Mouse (Mus musculus) CD4-positive helper T cell, adult 2 months (primary cell): Measurements from ENCODE around the gene Apela.
"Not testable (repeated sequence)": the region's sequence is repeated elsewhere in the genome, so short reads cannot be mapped to it uniquely, and the experiment has no call there.

ENCODE experiments used
- DNase-seq: peaks from one replicate; pipeline ENCODE4 v3.0.0-alpha.2; 2012; ENCODE audit warnings: low read depth, missing footprints, low spot score

Apela gene

DNA sequence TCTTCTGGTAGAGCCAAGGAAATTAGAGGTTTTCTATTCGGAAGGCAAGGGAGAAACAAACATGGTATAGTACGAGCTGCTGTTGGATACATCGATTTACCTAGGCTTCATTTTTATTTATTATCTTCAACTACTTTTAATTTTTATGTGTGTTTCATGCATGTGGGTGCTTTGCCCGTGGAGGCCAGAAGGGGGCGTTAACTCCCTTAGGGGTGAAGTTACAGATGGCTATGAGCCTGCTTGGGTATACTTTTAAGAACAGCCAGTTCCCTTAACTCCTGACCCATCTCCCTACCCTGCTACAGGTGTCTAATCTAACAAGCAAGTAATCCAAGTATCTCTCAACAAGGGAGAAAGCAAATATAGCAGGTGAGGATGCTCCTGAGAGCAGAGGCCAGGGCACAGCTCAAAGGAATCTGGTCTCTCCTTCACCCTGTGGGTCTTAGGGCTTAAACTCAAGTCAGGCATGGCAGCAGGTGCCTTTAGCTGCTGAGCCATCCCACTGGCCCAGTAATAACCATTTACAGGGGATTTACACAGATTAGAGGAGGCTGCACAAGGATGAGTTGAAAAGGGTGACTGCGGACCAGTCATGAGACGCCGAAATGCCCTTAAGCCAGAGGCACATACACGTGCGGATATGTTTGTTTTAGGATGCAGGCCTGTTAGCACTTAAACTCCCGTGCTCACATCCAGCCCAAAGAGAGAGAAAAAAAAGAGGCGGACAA is 8.0 kb downstream of the Apela start:
- no peak for DNase-seq

DNA sequence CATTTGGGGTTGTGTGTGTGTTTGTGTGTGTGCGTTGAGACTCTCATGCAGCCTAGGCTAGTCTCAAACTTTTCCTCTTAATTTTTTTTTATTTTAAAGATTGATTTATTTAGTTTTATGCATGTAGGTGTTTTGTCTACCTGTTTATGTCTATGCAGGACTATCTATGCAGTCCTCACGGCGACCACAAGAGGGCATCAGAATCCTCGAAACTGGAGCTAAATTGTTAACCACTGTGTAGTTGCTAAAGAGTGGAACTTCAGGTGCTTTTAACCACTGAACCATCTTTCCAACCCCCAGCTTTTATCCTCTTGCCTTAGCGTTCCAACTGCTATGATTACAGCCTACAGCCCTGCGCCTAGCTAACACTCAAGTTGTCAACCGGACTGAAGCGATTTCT is 14.7 kb downstream of the Apela start:
- DNase-seq, result peak; percentile 8

DNA sequence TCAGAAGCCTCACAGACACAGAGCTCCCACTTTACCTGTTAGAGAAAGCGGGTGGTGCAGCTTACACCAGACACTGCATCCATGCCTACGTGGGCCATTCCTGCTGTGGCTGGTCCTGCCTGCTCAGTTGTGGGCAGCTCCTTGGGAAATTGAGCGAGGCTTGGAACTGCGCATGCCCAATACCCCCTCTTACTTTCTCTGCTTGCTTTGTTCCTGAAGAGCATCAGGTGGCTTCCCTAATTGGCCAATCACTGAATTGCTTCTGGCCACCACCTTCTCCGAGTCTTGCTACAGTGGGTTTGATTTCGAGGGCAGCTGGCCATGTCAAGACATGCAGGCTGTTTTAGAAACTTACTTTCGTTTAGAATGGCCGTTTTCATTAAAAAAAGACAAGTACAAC is 18.7 kb downstream of the Apela start, which contains the start of the genes Trim61 and Trim60:
Gene Trim61, minus strand, starts transcription at position 101 of the 400 bp plus-strand sequence.
Gene Trim60, minus strand, starts transcription at position 162 of the 400 bp plus-strand sequence.
- DNase-seq, result no peak

DNA sequence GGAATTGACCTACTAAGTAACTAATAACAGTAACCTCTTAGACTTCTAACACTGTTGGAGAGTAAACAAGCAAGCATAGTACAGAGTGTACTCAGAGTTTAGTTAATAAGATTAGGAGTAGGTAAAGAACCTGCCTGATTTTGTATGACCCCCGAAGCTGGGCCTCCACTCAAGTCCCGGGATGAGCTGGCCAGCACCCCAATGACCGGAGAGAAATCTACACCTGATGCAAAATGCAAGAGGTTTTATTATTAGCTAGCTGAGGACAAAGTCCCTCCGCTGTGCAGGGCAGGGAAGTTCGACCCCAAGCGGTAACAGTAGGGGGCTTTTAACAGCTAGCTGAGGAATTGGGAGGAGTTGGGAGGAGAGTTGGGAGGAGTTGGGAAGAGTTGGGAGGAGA is 29.5 kb downstream of the Apela start:
- DNase-seq, result not testable (repeated sequence)

DNA sequence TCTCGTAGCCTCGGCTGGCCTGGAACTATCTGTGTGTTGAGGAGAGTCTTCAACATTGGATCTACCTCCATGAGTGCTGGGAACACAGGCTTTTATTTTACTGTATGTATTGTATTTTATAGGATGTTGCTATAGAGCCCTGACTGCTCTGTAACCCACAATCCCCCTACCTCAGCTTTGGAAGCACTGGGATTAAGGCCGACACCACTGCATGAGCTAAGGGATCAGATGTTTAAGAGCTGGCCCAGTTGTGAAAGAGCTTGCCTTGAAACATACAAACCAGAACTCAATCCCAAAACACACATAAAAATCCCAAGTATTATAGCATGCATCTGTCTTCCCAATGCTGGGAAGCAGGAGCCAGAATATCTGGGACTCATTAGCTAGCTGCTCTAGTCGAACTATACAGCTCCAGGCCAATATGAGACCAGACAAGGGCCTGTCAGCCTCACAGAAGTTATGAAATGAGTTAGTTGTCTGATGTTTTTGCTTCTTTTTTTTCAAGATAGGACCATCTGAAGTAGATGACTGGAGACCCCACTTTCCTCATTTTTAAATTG is 38.2 kb downstream of the Apela start:
- no peak for DNase-seq

DNA sequence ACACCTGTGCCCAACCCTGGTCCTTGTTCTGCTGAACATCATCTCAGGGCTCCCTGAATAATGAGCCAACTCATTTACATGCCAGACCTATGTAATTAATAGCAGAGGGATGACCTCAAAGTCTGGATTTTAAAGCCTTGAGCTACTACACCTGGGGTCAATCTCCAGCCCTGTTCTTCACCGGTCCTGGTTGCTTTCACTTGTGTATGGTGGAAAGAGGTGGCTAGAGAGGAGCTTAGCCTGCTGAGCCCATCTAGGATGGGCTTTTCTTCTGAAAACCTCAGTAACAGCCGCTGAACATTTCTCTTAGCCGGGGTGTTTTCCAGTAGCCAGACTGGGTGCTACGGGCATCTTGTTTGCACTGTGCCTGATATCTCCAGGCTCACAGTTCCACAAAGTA is 49.4 kb downstream of the Apela start, which contains the start of gene Trim75:
Gene Trim75, minus strand, starts transcription at position 101 of the 400 bp plus-strand sequence.
- DNase-seq, result no peak

DNA sequence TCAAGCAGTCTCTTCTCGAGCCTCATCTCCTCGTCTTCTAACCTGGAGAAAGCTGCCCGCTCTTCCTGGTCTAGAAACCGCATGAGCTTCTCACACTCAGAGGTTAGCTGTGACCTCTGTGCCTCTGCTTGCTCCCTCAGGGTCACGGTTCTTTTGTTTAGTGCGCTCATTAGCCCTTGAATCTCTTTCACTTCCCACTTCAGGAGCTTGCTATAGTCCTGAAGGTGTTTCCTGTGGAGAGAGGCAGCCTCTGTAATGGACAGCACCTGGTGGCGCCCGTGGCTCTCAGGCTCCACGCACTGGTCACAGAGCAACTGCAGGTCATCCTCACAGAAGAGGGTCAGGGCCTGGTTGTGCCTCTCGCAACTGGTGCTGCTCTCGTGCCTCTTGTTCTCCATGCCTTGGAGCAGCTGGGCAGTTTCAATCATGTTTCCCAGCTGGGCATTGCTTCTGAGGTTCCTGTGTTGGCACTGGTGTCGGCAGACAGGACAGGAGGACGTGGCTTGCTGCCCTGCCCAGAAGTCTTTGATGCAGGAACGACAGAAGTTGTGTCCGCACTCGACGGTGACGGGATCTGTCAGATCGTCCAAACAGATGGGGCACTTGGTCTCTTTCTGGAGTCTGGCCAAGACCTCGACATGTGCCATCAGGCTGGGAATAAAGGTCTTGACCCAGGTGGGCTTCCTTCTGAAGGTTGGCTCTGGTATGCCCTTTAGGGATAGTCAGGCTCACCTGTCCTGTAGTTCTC is 53.8 kb downstream of the Apela start:
- DNase-seq, result no peak
